Mouse (Mus musculus) hindbrain, embryonic 10.5 days (tissue): ENCODE data around the gene Cbx7. TPM values are rescaled to one million over a fixed set of nuclear protein-coding genes. Genes with fewer than 3 reads are reported as not detected.
"Not testable (repeated sequence)": the region's sequence is repeated elsewhere in the genome, so short reads cannot be mapped to it uniquely, and the experiment has no call there.

ENCODE experiments used
- DNase-seq: peaks from one replicate; pipeline ENCODE4 v3.0.0-alpha.2; 2017; ENCODE audit warnings: low spot score
- H3K27ac ChIP-seq: fragments of 300-500 bp; sonication (generic); 2 replicates; pipeline ENCODE4 v1.5.1; 2016; ENCODE audit warnings: mild to moderate bottlenecking, moderate library complexity
- H3K27me3 ChIP-seq: fragments of 300-500 bp; sonication (generic); 2 replicates; pipeline ENCODE4 v1.6.1; 2016; ENCODE audit warnings: mild to moderate bottlenecking; ENCODE audit not compliant: poor library complexity, insufficient read depth, severe bottlenecking
- H3K36me3 ChIP-seq: fragments of 300-500 bp; sonication (generic); 2 replicates; pipeline ENCODE4 v1.6.1; 2016; ENCODE audit warnings: mild to moderate bottlenecking, moderate library complexity
- H3K4me1 ChIP-seq: fragments of 300-500 bp; sonication (generic); replicated peaks from 2 replicates; pipeline ENCODE4 v1.6.1; 2016; ENCODE audit warnings: mild to moderate bottlenecking
- H3K4me3 ChIP-seq: fragments of 300-500 bp; sonication (generic); 2 replicates; pipeline ENCODE4 v1.5.1; 2016; ENCODE audit warnings: mild to moderate bottlenecking, moderate library complexity
- H3K9me3 ChIP-seq: fragments of 300-500 bp; sonication (generic); 2 replicates; pipeline ENCODE4 v1.6.1; 2016; ENCODE audit warnings: mild to moderate bottlenecking, moderate library complexity
- WGBS: fragments of 180-500 bp; shearing (Covaris S2); methylation state at CpG from one replicate; pipeline ENCODE4 v1.1.7; 2016; 5-methylcytosine and 5-hydroxymethylcytosine counted together
- polyA plus RNA-seq: library from polyadenylated mRNA; unstranded; fragments of >200 nt; fragmentation: Nextera tagmentation; extraction: Ambion mirVana; gene quantifications from 2 replicates; pipeline ENCODE4 v1.2.1, GENCODE M21; 2016

Cbx7 gene
- polyA plus RNA-seq, 1 experiment from 2014 or later, result 2.4 TPM

GRCm38 (mm10) chr15:79939913-79940312 is 31.0 kb downstream of the Cbx7 start:
- peaks cover 9% of the 10 kb centered on the region for H3K4me1 ChIP-seq
- no peak overlapping the region for H3K4me3 ChIP-seq
- H3K36me3 ChIP-seq, result no peaks in the 10 kb centered on the region
- 91% methylated on average over 16 of the region's 16 CpGs for WGBS
- no peak for DNase-seq
- H3K27me3 ChIP-seq, result peaks cover 8% of the 10 kb centered on the region
- H3K27ac ChIP-seq, result no peak overlapping the region
- H3K9me3 ChIP-seq, result no peaks in the 10 kb centered on the region

- not testable (repeated sequence) for H3K27ac ChIP-seq, DNase-seq, H3K9me3 ChIP-seq, H3K27me3 ChIP-seq, H3K4me3 ChIP-seq, H3K36me3 ChIP-seq
- WGBS, result 88% methylated on average over 6 of the region's 7 CpGs
- peaks cover 13% of the 10 kb centered on the region for H3K4me1 ChIP-seq
Observed at GRCm38 (mm10) chr15:79939501-79939900, 31.4 kb downstream of the Cbx7 start.

GRCm38 (mm10) chr15:79939020-79939419 is 31.9 kb downstream of the Cbx7 start:
- WGBS, result 92% methylated on average over 12 of the region's 12 CpGs

DNA sequence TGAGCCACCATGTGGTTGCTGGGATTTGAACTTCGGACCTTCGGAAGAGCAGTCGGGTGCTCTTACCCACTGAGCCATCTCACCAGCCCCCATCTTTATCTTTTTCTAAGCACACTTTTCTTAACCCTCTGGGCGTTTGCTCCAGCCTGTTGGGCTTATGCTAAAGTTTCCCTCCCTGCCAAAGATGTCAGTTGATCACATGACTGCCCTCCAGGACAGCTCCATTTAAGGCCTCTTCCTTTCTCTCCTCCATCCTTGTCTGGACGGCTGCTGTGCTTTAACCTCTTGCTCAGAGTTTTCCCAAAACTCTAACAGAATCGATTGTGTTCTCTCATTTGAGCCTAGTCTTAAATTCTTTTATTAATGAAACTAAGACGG is 34.6 kb downstream of the Cbx7 start:
- H3K27ac ChIP-seq, result no peak overlapping the region
- DNase-seq, result no peak
- no peak overlapping the region for H3K4me3 ChIP-seq
- peaks cover 36% of the 10 kb centered on the region for H3K27me3 ChIP-seq
- 66% methylated on average over 7 of the region's 7 CpGs for WGBS
- no peaks in the 10 kb centered on the region for H3K36me3 ChIP-seq
- H3K9me3 ChIP-seq, result no peaks in the 10 kb centered on the region
- peaks cover 43% of the 10 kb centered on the region for H3K4me1 ChIP-seq

More at GRCm38 (mm10) chr15:79939020-79939419, 31.9 kb downstream of the Cbx7 start:
- H3K27ac ChIP-seq, result no peak overlapping the region
- no peaks in the 10 kb centered on the region for H3K36me3 ChIP-seq
- peaks cover 10% of the 10 kb centered on the region for H3K27me3 ChIP-seq
- DNase-seq, result no peak
- H3K9me3 ChIP-seq, result no peaks in the 10 kb centered on the region
- H3K4me3 ChIP-seq, result no peak overlapping the region
- peaks cover 18% of the 10 kb centered on the region for H3K4me1 ChIP-seq

- 23% methylated on average over 9 of the region's 9 CpGs for WGBS
- peaks cover 46% of the 10 kb centered on the region for H3K4me1 ChIP-seq
- DNase-seq, result no peak
- H3K27me3 ChIP-seq, result peaks cover 42% of the 10 kb centered on the region
- no peak overlapping the region for H3K4me3 ChIP-seq
- no peaks in the 10 kb centered on the region for H3K36me3 ChIP-seq
- no peaks in the 10 kb centered on the region for H3K9me3 ChIP-seq
- H3K27ac ChIP-seq, result no peak overlapping the region
Observed at GRCm38 (mm10) chr15:79935654-79936373, 35.1 kb downstream of the Cbx7 start.

GRCm38 (mm10) chr15:79934776-79935175 is 36.1 kb downstream of the Cbx7 start:
- no peaks in the 10 kb centered on the region for H3K9me3 ChIP-seq
- peak overlapping the region; percentile 77 for H3K4me3 ChIP-seq
- no peaks in the 10 kb centered on the region for H3K36me3 ChIP-seq
- peaks cover 46% of the 10 kb centered on the region for H3K4me1 ChIP-seq
- DNase-seq, result peak; percentile 55
- WGBS, result 1% methylated on average over 10 of the region's 10 CpGs
- H3K27me3 ChIP-seq, result peaks cover 52% of the 10 kb centered on the region
- H3K27ac ChIP-seq, result 0 out of 2 replicates have a peak overlapping the region, but pooled peaks have one; percentile 5

DNA sequence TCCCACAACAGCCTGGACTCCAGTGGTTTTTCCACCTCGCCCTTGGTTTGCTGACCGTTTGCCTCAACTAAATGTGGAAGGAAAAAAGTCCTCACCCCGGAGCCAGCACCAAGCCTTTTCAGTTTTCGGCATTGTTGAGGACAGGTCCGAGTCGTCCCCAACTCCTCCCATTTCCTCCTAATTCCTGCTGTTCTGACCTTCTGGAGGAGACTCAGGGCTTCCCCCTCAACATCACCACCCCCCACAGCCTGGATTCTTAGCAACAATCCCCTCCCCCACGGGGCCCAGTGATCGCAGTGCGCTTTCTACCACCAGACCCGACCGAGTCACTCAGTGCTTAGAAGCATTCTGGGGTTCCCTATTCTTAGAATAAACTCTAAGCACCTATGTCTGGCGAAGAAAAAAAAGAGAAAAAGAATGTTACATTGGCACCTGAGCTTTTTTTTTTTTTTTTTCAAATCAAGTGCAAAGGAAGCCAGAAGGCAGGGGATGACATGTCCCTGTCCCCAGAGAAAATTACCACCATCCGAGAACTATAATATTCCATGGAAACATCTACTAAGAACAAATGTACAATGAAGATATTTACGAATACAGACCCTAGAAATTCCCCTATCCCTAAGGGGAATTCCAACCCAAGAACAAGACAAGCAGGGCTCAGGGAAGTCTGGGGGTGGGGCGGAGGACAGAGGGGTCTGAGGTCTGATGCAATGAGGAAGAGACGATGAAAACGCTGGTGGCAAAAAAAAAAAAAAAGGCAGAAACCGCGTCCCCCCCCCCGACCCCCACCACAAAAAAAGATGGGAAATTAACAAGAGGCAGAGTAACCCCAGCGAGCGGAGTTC is 37.0 kb downstream of the Cbx7 start:
- under 1% methylated on average over 22 of the region's 22 CpGs for WGBS
- Histone ChIP-seq H3K4me1 (peaks cover 47% of the 10 kb centered on the region), H3K9me3 (no peaks in the 10 kb centered on the region), H3K27ac (peak overlapping the region; percentile 9; the same call in 1 of the 2 replicates), H3K27me3 (peaks cover 58% of the 10 kb centered on the region), H3K4me3 (peak overlapping the region; percentile 77), H3K36me3 (no peaks in the 10 kb centered on the region)
- DNase-seq, result peak; percentile 46

GRCm38 (mm10) chr15:79933052-79933669 is 37.8 kb downstream of the Cbx7 start:
- H3K36me3 ChIP-seq, result no peaks in the 10 kb centered on the region
- WGBS, result 4% methylated on average over 22 of the region's 22 CpGs
- DNase-seq, result no peak

GRCm38 (mm10) chr15:79932323-79932987 is 38.5 kb downstream of the Cbx7 start:
- peak; percentile 86 for DNase-seq
- Histone ChIP-seq H3K27ac (peak overlapping the region; percentile 84), H3K27me3 (peaks cover 68% of the 10 kb centered on the region), H3K4me1 (peaks cover 59% of the 10 kb centered on the region), H3K36me3 (no peaks in the 10 kb centered on the region), H3K4me3 (peak overlapping the region; percentile 77), H3K9me3 (no peaks in the 10 kb centered on the region)
- under 1% methylated on average over 62 of the region's 62 CpGs for WGBS

More at GRCm38 (mm10) chr15:79933052-79933669, 37.8 kb downstream of the Cbx7 start:
- Histone ChIP-seq H3K4me1 (peaks cover 52% of the 10 kb centered on the region), H3K27me3 (peaks cover 66% of the 10 kb centered on the region), H3K4me3 (peak overlapping the region; percentile 77), H3K27ac (peak overlapping the region; percentile 9; the same call in 1 of the 2 replicates), H3K9me3 (no peaks in the 10 kb centered on the region)

GRCm38 (mm10) chr15:79931496-79932141 is 39.3 kb downstream of the Cbx7 start:
- DNase-seq, result no peak
- no peaks in the 10 kb centered on the region for H3K36me3 ChIP-seq
- 22% methylated on average over 13 of the region's 13 CpGs for WGBS
- H3K9me3 ChIP-seq, result no peaks in the 10 kb centered on the region
- H3K27me3 ChIP-seq, result peaks cover 68% of the 10 kb centered on the region
- H3K27ac ChIP-seq, result no peak overlapping the region
- H3K4me3 ChIP-seq, result peak overlapping the region; percentile 77
- H3K4me1 ChIP-seq, result peaks cover 67% of the 10 kb centered on the region

GRCm38 (mm10) chr15:79929734-79930133 is 41.2 kb downstream of the Cbx7 start:
- no peak for DNase-seq
- WGBS, result 82% methylated on average over 3 of the region's 3 CpGs
- H3K4me3 ChIP-seq, result no peak overlapping the region
- H3K9me3 ChIP-seq, result no peaks in the 10 kb centered on the region
- H3K27ac ChIP-seq, result no peak overlapping the region
- H3K4me1 ChIP-seq, result peaks cover 56% of the 10 kb centered on the region
- no peaks in the 10 kb centered on the region for H3K36me3 ChIP-seq
- peaks cover 62% of the 10 kb centered on the region for H3K27me3 ChIP-seq

DNA sequence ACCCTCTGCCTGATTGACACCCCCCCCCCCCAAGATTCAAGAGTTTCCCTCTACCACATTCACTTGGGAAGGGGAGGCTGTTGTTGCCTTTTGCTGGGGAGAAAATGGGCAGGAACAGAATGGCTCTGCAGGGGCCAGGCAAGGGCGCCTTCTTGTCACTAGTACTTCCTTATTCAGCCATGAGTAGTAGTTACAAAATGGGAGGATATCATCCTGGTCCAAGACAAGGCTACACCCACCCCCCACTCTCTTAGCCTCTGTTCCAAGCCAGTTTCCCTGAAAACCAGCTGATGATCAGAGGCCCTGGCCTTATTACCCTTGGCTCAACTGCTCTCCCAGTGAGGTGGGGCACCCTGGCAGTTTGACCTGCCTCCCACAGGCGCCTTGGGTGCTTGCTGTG is 42.2 kb downstream of the Cbx7 start:
- Histone ChIP-seq H3K27ac (no peak overlapping the region), H3K9me3 (no peaks in the 10 kb centered on the region), H3K27me3 (peaks cover 55% of the 10 kb centered on the region), H3K4me1 (peaks cover 46% of the 10 kb centered on the region), H3K36me3 (no peaks in the 10 kb centered on the region), H3K4me3 (no peak overlapping the region)
- no peak for DNase-seq
- WGBS, result 85% methylated on average over 2 of the region's 2 CpGs
